Mouse (Mus musculus): ENCODE measurements around the gene Il21r.

Gene Il21r

DNA sequence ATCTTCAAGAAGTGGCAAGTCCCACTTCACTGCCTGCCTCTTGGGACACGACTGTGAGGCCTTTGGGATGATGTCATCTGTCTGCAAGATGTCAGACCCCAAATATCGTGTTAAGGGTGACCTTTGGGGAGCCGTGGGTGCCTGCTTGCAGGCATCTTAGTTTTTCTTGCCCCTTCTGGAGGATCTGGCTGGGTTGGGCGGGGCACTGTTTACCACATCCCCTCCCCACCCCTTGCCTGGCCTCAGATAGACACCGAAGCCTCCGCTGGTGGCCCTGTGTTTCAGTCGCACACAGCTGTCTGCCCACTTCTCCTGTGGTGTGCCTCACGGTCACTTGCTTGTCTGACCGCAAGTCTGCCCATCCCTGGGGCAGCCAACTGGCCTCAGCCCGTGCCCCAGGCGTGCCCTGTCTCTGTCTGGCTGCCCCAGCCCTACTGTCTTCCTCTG lies at the start of gene Il21r:
TSS of gene Il21r (plus strand) at position 245 of the 447 bp plus-strand sequence.
- DNase-seq: no peak

DNA sequence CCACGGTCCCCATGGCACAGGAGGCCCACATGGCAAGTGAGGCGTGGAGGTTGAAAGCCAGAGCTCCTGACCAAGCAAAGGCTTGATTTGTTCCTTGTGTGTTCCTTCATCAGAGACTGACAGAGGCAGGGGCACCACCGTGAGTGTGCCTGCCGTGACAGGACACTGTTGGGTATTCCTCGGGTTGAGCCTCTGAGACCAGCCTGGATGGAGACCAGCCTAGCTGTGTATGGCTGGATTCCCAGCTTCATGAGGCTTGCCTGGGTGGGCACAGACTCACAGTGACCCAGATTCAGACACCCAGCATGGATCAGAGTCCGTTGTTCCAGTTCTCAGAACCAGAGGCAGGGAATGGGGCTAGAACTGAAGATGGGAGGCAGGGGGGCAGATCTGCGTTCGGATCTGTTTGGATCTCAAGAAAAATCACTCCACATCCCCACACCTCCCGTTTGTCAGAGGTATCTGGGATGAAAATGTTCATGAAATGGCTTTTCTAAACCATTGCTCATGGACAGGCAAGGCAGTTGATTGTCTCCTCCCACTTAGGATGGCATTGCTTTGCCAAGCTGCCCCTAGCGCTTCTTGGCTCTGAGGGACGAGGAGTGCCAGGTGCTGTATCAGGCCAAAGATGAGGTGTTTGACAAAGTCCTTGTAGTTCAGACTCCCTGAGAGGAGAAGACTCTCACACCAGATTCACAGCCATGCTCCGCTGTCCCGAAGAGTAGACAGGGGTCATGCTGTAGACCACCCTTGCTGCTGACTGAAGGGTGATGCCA lies 49.4 kb upstream of the Il21r start:
- peak; percentile 24 for DNase-seq

DNA sequence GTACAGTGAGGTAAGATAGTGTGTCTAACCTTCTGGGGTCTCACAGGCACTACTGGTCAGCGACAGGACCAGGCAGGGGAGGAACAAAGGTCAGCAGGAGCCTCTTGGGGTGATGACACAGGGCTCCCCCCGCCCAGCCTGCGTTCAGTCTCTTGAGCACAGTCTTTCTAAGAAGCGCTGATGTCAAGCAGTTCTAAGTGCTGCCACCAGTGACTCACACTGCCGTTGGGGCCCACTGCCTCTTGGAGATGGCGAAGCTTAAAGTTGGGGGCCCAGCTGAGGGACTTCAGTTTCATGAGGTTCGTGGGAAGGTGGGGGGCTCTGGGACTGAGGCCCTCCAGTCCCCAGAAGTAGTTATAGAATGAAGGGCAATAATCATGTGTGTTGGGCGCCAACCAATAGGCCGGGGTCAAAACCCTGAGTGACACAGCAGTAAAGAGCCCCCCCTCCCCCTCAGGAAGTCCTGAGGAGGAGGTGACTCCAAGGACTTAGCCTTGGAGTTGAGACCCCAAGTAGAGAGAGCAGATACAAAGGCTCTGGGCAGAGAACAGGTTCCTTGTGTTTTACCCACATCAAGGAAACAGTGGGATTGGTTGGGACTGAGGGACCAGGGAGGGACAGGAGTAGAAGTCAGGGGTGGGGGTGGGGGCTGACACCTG lies 48.6 kb upstream of the Il21r start:
- DNase-seq: no peak

DNA sequence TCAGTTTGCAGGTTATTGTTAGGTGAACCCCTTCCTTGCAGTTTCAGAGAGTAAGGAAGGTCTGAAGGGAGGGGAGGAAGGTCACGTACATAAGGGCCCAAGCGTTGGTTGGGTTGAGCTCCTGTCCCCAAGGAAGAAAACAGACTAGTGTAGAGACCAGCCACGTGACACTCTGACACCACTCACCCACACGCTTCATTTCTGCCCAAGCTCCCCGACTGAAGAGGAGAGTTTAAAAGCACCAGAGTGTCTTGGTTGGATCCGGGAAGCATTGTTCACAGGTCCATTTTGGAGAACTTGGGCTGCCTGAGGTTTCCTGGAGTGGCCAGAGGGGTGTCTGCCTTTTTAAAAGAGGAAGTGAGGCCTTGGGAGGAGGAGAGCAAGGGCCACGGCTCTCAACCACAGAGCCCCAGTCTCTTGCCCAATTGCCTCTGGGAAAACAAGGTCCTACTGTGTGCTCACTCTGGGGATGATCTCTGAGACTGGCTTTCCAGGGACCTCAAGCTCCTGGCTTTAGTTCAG lies 47.8 kb upstream of the Il21r start:
- no peak for DNase-seq

DNA sequence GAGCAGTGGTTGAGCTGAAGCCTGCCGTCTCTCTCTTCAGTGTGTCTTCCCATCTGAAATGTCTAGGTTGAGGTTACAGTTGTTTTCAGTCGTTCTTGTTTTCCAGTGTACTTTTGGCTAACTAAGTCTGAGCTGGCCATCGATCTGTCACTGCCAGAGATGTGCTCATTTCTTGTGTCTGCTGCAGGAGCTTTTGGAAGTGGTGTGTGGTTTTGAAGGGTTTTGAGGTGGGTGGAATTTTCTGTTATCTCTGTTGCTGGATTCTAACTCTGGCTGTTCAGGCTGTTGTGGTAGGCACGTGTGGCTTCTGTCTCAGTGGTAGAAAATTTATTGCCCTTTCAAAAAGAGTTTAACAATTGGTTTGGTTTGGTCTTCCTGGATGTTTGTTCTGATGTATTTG lies 47.1 kb upstream of the Il21r start:
- DNase-seq: no peak

DNA sequence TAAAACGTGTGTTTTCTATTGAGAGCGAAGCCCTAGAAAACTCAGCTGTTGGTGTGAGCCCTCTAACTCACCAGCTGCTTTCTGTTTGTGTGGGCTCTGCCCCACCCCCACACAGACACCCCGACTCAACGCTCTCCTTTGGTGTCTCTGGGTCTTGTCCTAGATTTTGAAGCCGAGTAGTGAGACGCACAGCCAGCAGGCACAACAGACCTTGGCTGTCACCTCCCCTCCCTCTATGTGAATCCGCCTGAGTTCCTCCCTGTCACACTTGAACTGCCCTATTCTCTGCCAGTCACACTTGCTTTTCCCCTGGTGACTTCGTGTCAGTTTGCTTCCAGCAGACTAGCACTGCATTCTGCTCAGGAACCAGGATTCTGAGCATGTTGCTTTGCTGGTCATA lies 46.4 kb upstream of the Il21r start:
- DNase-seq: peak; percentile 81

DNA sequence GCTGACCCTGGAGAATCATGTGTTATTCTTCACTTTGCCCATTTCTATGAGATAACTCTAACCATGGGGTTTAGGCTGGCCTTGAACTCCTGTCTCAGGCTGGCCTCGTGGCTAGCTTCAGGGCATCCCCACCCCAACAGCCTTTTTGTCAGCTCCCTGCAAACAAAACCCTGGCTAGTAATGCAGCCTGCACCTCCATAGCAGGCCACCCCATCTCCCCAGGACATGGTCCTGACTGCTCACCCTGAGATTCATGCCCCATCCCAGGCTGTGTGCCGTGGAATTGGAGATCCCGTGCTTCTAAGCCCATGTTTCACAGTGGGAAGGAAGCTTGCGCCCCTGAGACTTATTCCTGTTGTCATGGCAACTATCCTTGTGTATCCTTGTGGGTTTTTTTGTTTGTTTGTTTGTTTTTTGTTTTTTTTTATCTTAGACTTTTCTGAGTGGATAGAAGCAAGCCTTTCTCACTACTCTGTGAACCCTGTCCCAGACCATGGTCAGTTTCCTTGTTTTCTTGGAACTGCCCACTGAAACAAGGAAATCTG lies 44.8 kb upstream of the Il21r start:
- no peak for DNase-seq

DNA sequence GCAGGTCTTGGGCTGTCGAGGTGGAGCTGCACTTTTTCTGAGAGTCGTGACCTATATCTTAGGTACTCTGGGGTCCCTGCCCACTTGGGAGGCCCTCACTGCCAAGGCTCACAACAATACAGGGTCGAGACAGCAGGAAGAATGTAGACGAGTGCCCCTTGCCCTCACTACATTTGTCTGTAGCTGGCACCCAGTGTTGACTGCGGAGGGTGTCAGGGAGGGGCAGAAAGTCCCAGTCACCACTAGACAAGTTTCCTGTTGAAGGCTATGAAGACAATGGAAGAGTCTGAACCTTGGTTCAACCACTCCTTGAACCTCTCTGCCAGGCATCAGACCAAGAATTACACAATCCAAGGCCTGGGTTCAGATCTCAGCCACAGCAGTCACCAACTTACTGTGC lies 44.2 kb upstream of the Il21r start:
- no peak for DNase-seq

DNA sequence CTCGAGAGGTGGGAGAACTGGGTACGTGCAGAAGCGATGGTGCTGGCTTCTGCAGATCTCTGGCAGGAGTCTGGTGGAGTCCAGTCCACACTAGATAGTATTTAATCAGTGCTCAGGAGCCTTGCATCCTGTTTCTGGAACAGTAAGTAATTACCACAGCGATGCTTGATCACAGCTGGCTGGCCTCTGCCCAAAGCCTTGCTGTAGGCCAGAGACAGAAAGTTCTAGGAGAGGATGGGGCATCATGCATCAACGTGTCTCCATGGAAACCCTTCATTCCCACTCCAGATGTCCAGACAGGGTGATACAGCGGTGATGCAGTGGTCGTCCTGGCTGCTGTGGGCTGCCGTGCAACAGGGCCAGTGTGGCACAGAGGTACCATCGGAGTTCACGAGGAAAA lies 43.7 kb upstream of the Il21r start:
- DNase-seq: no peak

DNA sequence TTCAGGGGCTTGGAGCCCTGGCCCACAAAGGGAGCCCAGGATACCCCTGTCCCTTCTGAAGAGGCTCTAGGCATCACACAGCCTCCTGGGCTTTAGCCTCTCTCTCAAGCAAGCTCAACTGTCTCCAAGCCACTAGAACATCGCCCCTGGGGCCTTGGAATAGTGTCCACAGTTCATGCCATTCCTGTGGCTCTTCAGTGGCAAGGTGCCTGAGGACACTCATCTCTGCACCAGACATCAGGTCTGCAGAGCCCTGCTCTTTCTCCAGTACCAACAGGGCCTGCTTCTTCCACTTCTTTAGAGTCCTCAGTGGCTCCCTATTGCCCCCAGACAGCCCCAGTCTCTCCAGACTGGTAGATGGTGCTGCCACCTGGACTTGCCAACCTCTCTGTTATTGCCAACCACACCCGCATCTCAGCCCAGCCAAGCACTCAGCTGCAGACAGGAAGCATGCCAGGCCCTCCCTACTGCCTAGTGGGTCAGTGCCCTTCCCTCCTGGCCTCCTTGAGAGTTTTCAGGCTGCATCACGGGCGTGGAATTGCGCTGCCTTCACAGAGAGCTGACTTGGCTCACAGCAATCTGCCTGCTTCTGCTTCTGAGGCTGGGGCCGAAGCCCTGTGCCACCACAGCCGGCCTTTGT lies 43.0 kb upstream of the Il21r start:
- DNase-seq: no peak

DNA sequence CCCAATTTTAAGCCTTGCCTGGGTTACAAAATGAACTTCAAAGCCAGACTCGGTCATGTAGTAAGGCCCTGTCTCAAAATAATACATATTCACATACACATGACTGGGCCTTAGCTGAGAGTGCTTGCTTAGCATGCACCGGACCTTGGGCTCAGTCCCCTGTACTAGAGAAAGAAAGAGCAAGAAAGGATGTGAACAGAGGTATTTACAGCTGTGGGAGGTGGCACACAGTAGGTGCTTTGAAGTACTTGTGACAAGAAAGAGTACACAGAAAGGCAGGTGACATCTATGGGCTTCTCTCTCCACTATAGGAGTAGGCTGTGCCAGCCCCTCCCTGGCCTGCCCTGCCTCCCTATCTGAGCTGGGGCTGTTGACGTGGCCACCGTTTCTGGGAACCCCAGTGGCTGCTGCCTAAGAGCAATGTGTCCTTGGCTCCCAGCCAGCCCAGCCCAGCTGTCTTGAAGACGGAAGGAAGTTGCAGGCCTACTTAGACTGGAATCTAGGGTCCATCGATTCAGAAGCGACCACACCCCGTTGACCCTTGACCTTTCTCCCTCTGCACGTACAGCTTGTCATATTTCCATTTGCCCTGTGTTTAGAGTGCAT lies 42.0 kb upstream of the Il21r start:
- DNase-seq: peak; percentile 32

DNA sequence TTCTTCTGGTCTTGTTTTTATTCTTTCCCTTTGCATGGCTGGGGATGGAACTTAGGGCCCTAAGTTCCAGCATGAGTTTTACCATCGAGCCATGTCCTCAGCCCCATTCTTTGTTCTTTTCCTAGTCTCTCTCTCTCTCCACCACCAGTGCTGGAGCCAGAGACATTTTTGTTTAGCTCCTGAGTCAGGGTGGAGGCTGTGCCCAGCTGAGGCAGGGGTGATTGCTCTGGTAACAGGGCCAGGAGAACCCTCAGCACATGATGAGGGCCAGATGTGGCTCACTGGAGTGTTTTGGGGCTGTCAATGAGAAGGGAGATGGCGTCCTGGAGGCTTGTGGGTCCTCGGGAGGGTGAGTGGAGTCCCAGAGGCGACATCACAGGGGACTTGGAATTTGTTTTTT lies 40.8 kb upstream of the Il21r start:
- no peak for DNase-seq

DNA sequence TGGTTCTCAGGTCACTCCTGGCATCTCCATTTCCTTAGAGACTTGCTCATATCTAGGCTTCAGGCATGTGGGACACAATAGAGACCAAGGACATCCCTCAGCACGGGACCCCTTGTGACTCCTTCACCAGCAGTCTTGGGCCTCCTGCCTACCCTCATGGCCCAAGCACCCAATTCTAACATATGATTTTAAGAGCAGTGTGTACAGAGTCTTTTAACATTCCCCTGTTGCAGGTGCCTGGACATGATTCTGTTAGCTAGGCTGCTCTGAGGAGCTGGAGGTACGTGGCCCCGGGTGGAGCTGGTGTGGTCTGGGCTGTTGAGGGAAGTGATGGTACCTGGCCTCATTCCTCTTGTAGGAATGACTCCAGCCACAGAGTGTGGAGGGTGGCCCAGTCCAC lies 40.1 kb upstream of the Il21r start:
- DNase-seq: no peak

DNA sequence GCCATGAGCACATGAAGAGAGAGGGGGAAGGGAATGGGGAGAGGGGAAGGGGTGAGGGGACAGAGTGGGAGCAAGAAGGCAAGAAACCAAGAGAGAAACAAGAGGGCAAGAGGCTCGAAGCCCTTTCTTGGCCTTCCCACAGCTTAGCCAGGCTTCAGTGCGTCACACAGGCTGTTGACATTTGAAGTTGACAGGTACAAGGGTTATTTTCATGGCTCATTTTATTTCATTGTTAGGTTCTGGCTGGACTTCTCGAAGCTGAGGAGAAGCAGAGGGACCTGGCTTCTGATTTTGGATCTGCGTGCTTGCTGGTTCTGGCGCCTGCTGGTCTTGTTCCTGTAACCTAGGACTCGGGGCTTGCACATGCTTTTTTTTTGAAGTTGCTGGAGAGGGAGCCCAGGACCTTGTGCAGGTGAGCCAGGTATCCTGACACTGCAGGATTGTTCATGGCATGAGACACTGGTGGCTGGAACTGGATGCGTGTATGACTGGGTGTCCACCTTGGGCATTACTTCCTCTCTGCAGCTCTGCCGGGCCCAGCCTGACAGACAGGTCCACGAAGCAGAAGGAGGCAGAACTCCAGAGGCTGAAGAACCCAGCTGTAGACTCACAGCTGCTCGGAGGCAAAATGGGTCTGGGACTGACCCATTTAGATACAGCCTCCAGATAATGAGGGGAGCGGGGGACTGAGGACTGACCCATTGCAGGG lies 38.8 kb upstream of the Il21r start:
- peak; percentile 53 for DNase-seq

DNA sequence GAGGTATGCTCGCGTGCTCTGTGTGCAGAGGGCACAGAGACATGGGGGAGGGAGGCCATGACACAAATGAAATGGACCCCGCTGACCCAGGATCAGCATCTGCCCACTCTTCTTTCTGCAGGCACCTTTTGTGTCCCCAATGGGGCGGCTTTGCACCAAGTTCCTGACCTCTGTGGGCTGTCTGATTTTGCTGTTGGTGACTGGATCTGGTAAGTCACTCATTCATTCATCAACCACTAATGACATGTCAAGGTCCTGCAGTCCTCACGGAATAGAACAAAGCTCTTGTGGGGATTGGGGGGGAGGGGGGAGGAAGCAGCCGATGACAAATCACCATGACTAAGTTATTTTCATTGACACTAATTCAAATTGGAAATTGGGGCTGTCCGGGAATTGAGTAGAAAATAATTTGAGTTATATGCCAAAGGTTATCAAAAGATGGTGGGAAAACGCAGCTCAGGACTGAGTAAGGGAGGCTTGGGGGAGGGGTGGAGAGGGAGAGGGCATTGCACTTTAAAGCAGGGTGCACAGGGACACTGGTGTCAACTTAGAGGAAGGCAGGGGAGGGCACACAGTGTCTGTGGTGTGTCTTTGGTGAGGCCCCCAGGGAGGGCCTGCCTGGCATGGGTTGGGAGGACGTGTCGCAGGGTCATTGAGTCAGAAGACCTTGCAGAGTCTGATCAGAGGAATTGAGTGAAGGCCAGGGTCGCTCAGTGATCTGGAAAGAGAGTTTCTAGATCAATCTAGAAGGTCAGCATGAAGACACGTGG lies 37.5 kb upstream of the Il21r start:
- no peak for DNase-seq

DNA sequence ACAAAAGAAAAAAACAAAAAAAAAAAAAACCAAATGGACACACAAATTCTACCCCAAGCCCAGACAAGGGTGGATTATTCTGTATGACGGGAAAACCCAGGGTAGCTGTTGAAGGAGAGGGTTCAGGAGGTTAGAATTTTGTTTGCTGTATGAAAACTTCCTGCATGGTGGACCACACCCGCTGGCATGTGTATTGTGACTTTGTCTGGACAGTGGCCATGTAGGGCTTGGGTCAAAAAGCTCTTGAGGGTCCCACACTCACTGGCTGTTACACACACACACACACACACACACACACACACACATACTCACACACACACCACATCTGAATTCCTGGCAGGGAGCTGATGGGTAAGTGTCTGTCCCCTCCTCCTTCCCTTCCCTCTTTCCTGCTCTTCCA lies 36.8 kb upstream of the Il21r start:
- no peak for DNase-seq

DNA sequence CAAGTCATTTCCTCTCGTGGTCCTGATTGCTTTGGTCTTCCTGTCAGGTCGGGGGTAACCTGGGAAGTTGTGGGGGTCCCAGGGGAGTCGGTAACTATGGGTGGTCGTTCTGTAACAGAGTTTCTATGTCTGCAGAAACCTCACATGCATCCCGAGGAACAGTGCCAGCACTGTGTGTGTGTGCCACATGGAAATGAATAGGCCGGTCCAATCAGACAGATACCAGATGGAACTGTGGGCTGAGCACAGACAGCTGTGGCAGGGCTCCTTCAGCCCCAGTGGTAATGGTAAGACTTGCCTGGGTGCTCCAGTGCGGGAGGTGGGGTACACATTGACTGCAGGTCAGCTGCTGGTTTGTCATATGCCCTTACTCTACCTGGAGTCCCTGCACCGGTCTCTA lies 34.3 kb upstream of the Il21r start:
- no peak for DNase-seq

DNA sequence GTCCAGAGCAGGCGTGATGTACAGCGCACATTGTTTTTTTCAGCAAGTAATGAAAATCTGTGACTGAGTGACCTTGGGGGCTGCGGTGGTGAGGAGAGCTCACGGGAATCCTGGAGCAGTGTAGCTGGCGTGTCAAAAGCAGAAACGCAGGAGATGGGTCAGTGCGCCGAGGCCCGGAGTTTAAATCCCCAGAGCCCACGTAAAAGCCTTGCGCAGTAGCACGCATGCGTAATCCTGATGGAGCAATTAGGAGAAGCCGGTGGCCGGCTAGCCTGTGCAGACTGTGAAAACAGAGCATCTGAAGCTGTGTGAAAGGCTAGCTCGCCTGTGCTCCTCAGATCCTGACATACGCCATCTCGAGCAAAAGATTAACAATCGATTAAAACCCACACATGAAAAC lies 31.3 kb upstream of the Il21r start:
- DNase-seq: no peak

DNA sequence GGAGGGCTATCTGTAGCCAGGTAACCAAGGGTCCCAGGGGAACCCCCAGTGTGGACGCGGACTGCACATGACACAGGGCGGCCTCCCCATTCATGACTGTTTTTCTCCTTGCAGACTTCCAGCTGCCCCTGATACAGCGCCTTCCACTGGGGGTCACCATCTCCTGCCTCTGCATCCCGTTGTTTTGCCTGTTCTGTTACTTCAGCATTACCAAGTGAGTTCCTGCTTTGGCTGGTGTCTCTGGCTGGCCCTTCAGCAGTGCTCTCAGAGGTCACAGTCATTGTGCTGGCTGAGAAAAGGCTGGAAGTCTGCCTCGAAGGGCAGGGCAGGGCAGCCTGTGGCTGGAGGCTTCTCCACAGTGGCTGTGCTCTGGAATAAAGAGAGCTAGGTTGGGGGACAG lies 30.5 kb upstream of the Il21r start:
- no peak for DNase-seq

DNA sequence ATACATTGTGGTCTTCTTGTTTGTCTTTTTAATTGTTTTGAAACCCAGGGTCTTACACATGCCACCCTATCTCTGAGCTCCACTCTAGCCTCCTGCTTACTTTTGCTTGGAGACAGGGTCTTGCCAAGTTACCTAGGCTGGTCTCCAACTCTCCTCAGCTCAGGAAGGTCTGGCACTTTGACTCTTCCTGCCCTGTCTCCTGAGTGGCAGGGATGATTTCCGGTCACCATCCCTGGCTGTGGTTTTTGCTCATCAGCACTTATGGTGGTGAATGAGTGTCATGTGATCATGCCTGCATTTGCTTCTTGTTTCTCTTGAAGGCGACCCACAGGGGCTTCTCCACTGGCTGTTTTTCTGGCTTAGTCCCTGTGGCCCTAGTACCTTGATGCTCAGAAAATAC lies 29.4 kb upstream of the Il21r start:
- no peak for DNase-seq

DNA sequence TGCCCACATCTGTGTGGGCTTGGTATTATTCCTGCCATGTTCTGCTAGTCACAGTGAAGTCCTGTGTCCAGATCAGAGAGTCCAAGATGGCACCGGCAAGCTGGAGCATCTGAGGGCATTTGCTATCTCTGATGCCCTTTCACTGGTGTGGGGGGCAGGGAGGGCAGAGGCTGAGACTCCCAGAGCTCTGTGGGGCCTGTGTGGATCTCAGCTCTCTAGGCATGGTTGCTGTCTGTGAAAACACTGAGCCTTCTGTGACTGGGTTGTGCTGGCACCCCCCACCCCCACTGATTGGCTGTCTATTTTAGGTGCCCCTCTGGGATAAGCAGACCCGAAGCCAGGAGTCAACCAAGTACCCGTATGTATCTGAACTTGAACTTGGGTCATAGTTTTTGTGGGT lies 28.4 kb upstream of the Il21r start:
- no peak for DNase-seq

Measured in retina, postnatal 1 day (tissue).